Mouse (Mus musculus): ENCODE measurements around the gene Notch4.

- no peak for TF ChIP-seq CTCF (IDR thresholded peaks at IDR 0.05; ENCODE audit: borderline replicate concordance, extremely low read depth, insufficient read depth, insufficient read length)
- TF ChIP-seq POLR2A (IDR thresholded peaks at IDR 0.05; ENCODE audit: borderline replicate concordance, extremely low read depth, insufficient read depth, insufficient read length, poor library complexity, severe bottlenecking), result no peak
Observed at GRCm38 (mm10) chr17:34549156-34549555, 14.9 kb upstream of the Notch4 start.

Measured in brain, embryonic 14.5 days (tissue).